Mouse (Mus musculus): ENCODE measurements around the gene Olfr822. TPM values are rescaled to one million over a fixed set of nuclear protein-coding genes. Genes with fewer than 3 reads are reported as not detected.

Olfr822 gene
- polyA plus RNA-seq (2014; fragmentation: Illumina TruSeq; extraction: RNeasy Lipid Tissue Mini Kit (QIAGEN cat#74804); ENCODE audit: low read depth, low replicate concordance) = not detected

DNA sequence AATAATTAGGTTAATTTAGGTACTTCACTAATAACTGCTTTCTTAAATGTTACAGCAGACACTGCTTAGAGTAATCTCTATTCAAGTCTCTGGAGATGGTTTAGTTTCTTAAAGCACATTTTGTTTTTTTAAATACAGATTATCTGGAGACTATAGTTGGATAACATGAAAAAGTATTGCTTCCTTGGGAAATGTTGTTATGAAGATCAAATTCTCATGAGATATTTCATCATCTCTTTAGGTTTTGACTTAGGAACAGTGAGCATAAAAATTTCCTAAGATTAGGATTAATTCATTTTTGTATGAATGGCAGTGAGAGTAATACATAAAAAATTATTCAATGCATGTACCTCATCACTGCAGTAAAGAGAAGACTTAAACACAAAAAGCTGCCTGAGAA is at the start of gene Olfr822:
TSS of gene Olfr822 (plus strand) at position 301 of the 400 bp plus-strand sequence.

GRCm38 (mm10) chr10:130030048-130030447 is 41.0 kb upstream of the Olfr822 start, which contains the start of gene Olfr821:
Olfr821 (plus strand) TSS chr10:130030348.

GRCm38 (mm10) chr10:130115283-130115682 is 44.3 kb downstream of the Olfr822 start, which contains the start of gene Olfr823:
Olfr823 (minus strand) TSS chr10:130115383.

Other genes with a start within 250 kb of the Olfr822 start
- gene Olfr812, start 225.1 kb upstream of the Olfr822 start, polyA plus RNA-seq (2014; fragmentation: Illumina TruSeq; extraction: RNeasy Lipid Tissue Mini Kit (QIAGEN cat#74804); ENCODE audit: low read depth, low replicate concordance) = not detected
- not detected for gene Olfr813, start 215.8 kb upstream of the Olfr822 start, polyA plus RNA-seq (2014; fragmentation: Illumina TruSeq; extraction: RNeasy Lipid Tissue Mini Kit (QIAGEN cat#74804); ENCODE audit: low read depth, low replicate concordance)
- not detected for gene Olfr814, start 191.4 kb upstream of the Olfr822 start, polyA plus RNA-seq (2014; fragmentation: Illumina TruSeq; extraction: RNeasy Lipid Tissue Mini Kit (QIAGEN cat#74804); ENCODE audit: low read depth, low replicate concordance)
- gene Olfr815, start 165.3 kb upstream of the Olfr822 start, polyA plus RNA-seq (2014; fragmentation: Illumina TruSeq; extraction: RNeasy Lipid Tissue Mini Kit (QIAGEN cat#74804); ENCODE audit: low read depth, low replicate concordance) = not detected
- not detected for gene Olfr816, start 155.6 kb upstream of the Olfr822 start, polyA plus RNA-seq (2014; fragmentation: Illumina TruSeq; extraction: RNeasy Lipid Tissue Mini Kit (QIAGEN cat#74804); ENCODE audit: low read depth, low replicate concordance)
- gene Olfr818, start 122.1 kb upstream of the Olfr822 start, polyA plus RNA-seq (2014; fragmentation: Illumina TruSeq; extraction: RNeasy Lipid Tissue Mini Kit (QIAGEN cat#74804); ENCODE audit: low read depth, low replicate concordance) = not detected
- gene Olfr819, start 103.9 kb upstream of the Olfr822 start, polyA plus RNA-seq (2014; fragmentation: Illumina TruSeq; extraction: RNeasy Lipid Tissue Mini Kit (QIAGEN cat#74804); ENCODE audit: low read depth, low replicate concordance) = not detected
- gene Olfr247, start 95.1 kb upstream of the Olfr822 start, polyA plus RNA-seq (2014; fragmentation: Illumina TruSeq; extraction: RNeasy Lipid Tissue Mini Kit (QIAGEN cat#74804); ENCODE audit: low read depth, low replicate concordance) = not detected
- not detected for gene Gm10310, start 86.1 kb upstream of the Olfr822 start, polyA plus RNA-seq (2014; fragmentation: Illumina TruSeq; extraction: RNeasy Lipid Tissue Mini Kit (QIAGEN cat#74804); ENCODE audit: low read depth, low replicate concordance)
- gene Olfr820, start 58.6 kb upstream of the Olfr822 start, polyA plus RNA-seq (2014; fragmentation: Illumina TruSeq; extraction: RNeasy Lipid Tissue Mini Kit (QIAGEN cat#74804); ENCODE audit: low read depth, low replicate concordance) = not detected
- not detected for gene Olfr821, start 40.9 kb upstream of the Olfr822 start, polyA plus RNA-seq (2014; fragmentation: Illumina TruSeq; extraction: RNeasy Lipid Tissue Mini Kit (QIAGEN cat#74804); ENCODE audit: low read depth, low replicate concordance)
- not detected for gene Olfr823, start 44.2 kb downstream of the Olfr822 start, polyA plus RNA-seq (2014; fragmentation: Illumina TruSeq; extraction: RNeasy Lipid Tissue Mini Kit (QIAGEN cat#74804); ENCODE audit: low read depth, low replicate concordance)
- gene Olfr824, start 58.8 kb downstream of the Olfr822 start, polyA plus RNA-seq (2014; fragmentation: Illumina TruSeq; extraction: RNeasy Lipid Tissue Mini Kit (QIAGEN cat#74804); ENCODE audit: low read depth, low replicate concordance) = not detected
- gene Olfr825, start 95.6 kb downstream of the Olfr822 start, polyA plus RNA-seq (2014; fragmentation: Illumina TruSeq; extraction: RNeasy Lipid Tissue Mini Kit (QIAGEN cat#74804); ENCODE audit: low read depth, low replicate concordance) = not detected
- not detected for gene Olfr826, start 113.0 kb downstream of the Olfr822 start, polyA plus RNA-seq (2014; fragmentation: Illumina TruSeq; extraction: RNeasy Lipid Tissue Mini Kit (QIAGEN cat#74804); ENCODE audit: low read depth, low replicate concordance)
- not detected for gene Olfr827, start 143.2 kb downstream of the Olfr822 start, polyA plus RNA-seq (2014; fragmentation: Illumina TruSeq; extraction: RNeasy Lipid Tissue Mini Kit (QIAGEN cat#74804); ENCODE audit: low read depth, low replicate concordance)
- gene Neurod4, start 209.0 kb downstream of the Olfr822 start, polyA plus RNA-seq (2014; fragmentation: Illumina TruSeq; extraction: RNeasy Lipid Tissue Mini Kit (QIAGEN cat#74804); ENCODE audit: low read depth, low replicate concordance) = not detected

Measured in sigmoid colon, adult 10 weeks (tissue).